Mouse (Mus musculus): ENCODE results near the gene Grik4.

Gene Grik4

GRCm38 (mm10) chr9:42573616-42574350 lies 370.5 kb downstream of the Grik4 start:
- DNase-seq (ENCODE audit: low read depth), result no peak

- peak; percentile 64 for DNase-seq (ENCODE audit: low read depth)
Observed at GRCm38 (mm10) chr9:42573180-42573579, 371.1 kb downstream of the Grik4 start.

GRCm38 (mm10) chr9:42565921-42566320 lies 378.4 kb downstream of the Grik4 start:
- no peak for DNase-seq (ENCODE audit: low read depth)

- DNase-seq (ENCODE audit: low read depth), result no peak
Observed at GRCm38 (mm10) chr9:42555186-42555585, 389.1 kb downstream of the Grik4 start.

- peak; percentile 64 for DNase-seq (ENCODE audit: low read depth)
Observed at GRCm38 (mm10) chr9:42550116-42550515, 394.2 kb downstream of the Grik4 start.

GRCm38 (mm10) chr9:42548981-42549380 lies 395.3 kb downstream of the Grik4 start:
- DNase-seq (ENCODE audit: low read depth), result no peak

GRCm38 (mm10) chr9:42544521-42544920 lies 399.8 kb downstream of the Grik4 start:
- DNase-seq (ENCODE audit: low read depth), result no peak

- DNase-seq (ENCODE audit: low read depth), result no peak
Observed at GRCm38 (mm10) chr9:42533491-42533890, 410.8 kb downstream of the Grik4 start.

GRCm38 (mm10) chr9:42533041-42533440 lies 411.3 kb downstream of the Grik4 start:
- DNase-seq (ENCODE audit: low read depth), result no peak

- no peak for DNase-seq (ENCODE audit: low read depth)
Observed at GRCm38 (mm10) chr9:42531951-42532350, 412.3 kb downstream of the Grik4 start.

GRCm38 (mm10) chr9:42530221-42531152 lies 413.8 kb downstream of the Grik4 start:
- no peak for DNase-seq (ENCODE audit: low read depth)

- DNase-seq (ENCODE audit: low read depth), result no peak
Observed at GRCm38 (mm10) chr9:42520587-42521084, 423.7 kb downstream of the Grik4 start.

- DNase-seq (ENCODE audit: low read depth), result no peak
Observed at GRCm38 (mm10) chr9:42518163-42518562, 426.1 kb downstream of the Grik4 start.

- DNase-seq (ENCODE audit: low read depth), result no peak
Observed at GRCm38 (mm10) chr9:42513159-42513558, 431.1 kb downstream of the Grik4 start.

GRCm38 (mm10) chr9:42512312-42512711 lies 432.0 kb downstream of the Grik4 start:
- DNase-seq (ENCODE audit: low read depth), result no peak

- no peak for DNase-seq (ENCODE audit: low read depth)
Observed at GRCm38 (mm10) chr9:42508235-42508634, 436.1 kb downstream of the Grik4 start.

GRCm38 (mm10) chr9:42507709-42508108 lies 436.6 kb downstream of the Grik4 start, which contains the start of gene Tbcel:
Tbcel (minus strand) TSS chr9:42507809.
- DNase-seq (ENCODE audit: low read depth), result no peak

GRCm38 (mm10) chr9:42507022-42507421 lies 437.3 kb downstream of the Grik4 start:
- DNase-seq (ENCODE audit: low read depth), result no peak

GRCm38 (mm10) chr9:42504971-42505510 lies 439.3 kb downstream of the Grik4 start:
- DNase-seq (ENCODE audit: low read depth), result no peak

- no peak for DNase-seq (ENCODE audit: low read depth)
Observed at GRCm38 (mm10) chr9:42504559-42504958, 439.7 kb downstream of the Grik4 start.

GRCm38 (mm10) chr9:42503709-42504108 lies 440.6 kb downstream of the Grik4 start:
- DNase-seq (ENCODE audit: low read depth), result no peak

- DNase-seq (ENCODE audit: low read depth), result no peak
Observed at GRCm38 (mm10) chr9:42496296-42496695, 448.0 kb downstream of the Grik4 start.
